Mouse (Mus musculus) kidney, adult 2 months (tissue): ENCODE results near the gene Klrb1f.

Experiments used
- CTCF ChIP-seq: fragments of 200-500 bp; conservative IDR thresholded peaks from 2 replicates; pipeline ENCODE4 v1.5.1; 2011; ENCODE audit warnings: low read depth, mild to moderate bottlenecking, control low read depth, low read length, moderate library complexity, mixed read lengths; ENCODE audit not compliant: insufficient read depth, insufficient read length
- POLR2A ChIP-seq: fragments of 200-500 bp; IDR thresholded peaks from one replicate; pipeline ENCODE4 v1.6.1; 2011; ENCODE audit warnings: low read depth, low read length, control low read depth

DNA sequence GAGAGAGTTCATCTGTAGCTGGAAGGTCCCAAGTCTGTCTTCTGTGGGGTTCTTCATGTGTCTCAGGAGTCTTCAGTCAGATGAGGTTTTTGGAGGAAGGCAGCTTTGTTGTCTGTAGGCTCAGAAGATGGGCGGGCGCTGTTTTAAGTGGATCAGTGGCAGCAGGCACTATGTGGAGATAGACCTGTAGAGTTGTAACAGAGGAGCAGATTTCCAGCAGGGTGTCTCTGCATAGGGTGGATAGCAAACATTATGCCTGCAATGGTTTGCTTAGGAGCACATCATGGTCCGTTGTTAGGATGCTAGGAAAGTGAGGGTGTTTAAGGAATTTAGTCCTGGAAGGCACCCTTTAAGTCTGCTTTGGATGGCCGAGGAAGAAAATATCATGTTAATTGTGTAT lies 2.7 kb downstream of the Klrb1f start:
- no peak for TF ChIP-seq CTCF
- no peak for TF ChIP-seq POLR2A
